22 mouse cellular contexts compared by ENCODE assay signal in the genomic region with DNA sequence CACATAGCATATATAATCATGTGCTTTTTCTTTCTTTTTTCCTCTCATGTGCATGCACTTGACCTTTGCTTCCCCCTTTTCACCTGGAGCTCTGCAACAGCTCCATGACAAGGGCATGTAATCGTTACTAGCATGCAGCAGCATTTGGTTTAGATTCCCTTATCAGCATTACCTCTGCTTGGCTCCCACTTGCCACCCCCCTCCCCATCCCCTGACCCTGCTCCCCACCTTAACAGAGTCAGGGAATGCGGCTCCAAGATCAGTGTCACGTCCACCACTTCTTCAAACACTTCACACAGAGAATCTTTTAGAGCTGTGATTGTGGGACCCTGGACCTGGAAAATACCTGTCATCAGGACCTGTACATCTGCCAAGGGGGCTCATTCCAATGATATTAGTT.
DNase-seq lines count a peak whose midpoint lies in the region; ATAC-seq lines count a peak whose summit lies in the region.
"Had no signal": no experiment of that assay in that cellular context is flagged by ENCODE, and none has a peak within 500 bp of the region (broad histone marks: within the 10 kb centered on the region; RNA-seq: fewer than 3 reads in every experiment).

No protein-coding gene starts in this region.

- peak overlapping the region; percentile 45 for H3K27ac ChIP-seq in heart, embryonic 12.5 days (ENCODE audit: poor library complexity, severe bottlenecking)
- H3K27ac ChIP-seq in heart, embryonic 15.5 days = peak overlapping the region; percentile 7
- H3K27ac ChIP-seq: forebrain, embryonic 10.5 days; forebrain, embryonic 13.5 days; gastrocnemius, adult 2 months; hindbrain, embryonic 12.5 days; hindbrain, embryonic 15.5 days had no signal

- no peaks in the 10 kb centered on the region for H3K36me3 ChIP-seq in heart, embryonic 12.5 days
- no peaks in the 10 kb centered on the region for H3K36me3 ChIP-seq in heart, embryonic 15.5 days
- H3K36me3 ChIP-seq: forebrain, embryonic 10.5 days; hindbrain, embryonic 12.5 days; hindbrain, embryonic 15.5 days had no signal

- H3K9me3 ChIP-seq in heart, embryonic 12.5 days (replicated peaks) = no peaks in the 10 kb centered on the region
- no peaks in the 10 kb centered on the region for H3K9me3 ChIP-seq in heart, embryonic 15.5 days (replicated peaks)
- H3K9me3 ChIP-seq: forebrain, embryonic 10.5 days; forebrain, embryonic 13.5 days; hindbrain, embryonic 12.5 days; hindbrain, embryonic 15.5 days had no signal

- peak; percentile 77 for ATAC-seq in heart, embryonic 12.5 days (ENCODE audit: insufficient number of reproducible peaks, low FRiP score)
- ATAC-seq in heart, embryonic 15.5 days (replicated peaks; ENCODE audit: insufficient number of reproducible peaks, insufficient read depth, low FRiP score, low read depth) = peak; percentile 31; the same call in 1 of the 2 replicates
- no peak for ATAC-seq in frontal cortex, adult (ENCODE audit: low TSS enrichment)
- ATAC-seq: forebrain, embryonic 13.5 days; forebrain, embryonic 16.5 days; intestine, postnatal 0 days; Patski had no signal

- no peaks in the 10 kb centered on the region for H3K27me3 ChIP-seq in heart, embryonic 12.5 days (replicated peaks)
- H3K27me3 ChIP-seq in heart, embryonic 15.5 days = no peaks in the 10 kb centered on the region
- H3K27me3 ChIP-seq: forebrain, embryonic 13.5 days; hindbrain, embryonic 12.5 days; hindbrain, embryonic 15.5 days; Patski had no signal

- no peak overlapping the region for H3K9ac ChIP-seq in heart, embryonic 12.5 days
- H3K9ac ChIP-seq in heart, embryonic 15.5 days = no peak overlapping the region
- H3K9ac ChIP-seq: forebrain, embryonic 13.5 days; hindbrain, embryonic 12.5 days; hindbrain, embryonic 15.5 days had no signal

- no peak overlapping the region for H3K4me3 ChIP-seq in heart, embryonic 12.5 days
- H3K4me3 ChIP-seq in heart, embryonic 15.5 days = no peak overlapping the region
- H3K4me3 ChIP-seq: forebrain, embryonic 10.5 days; forebrain, embryonic 13.5 days; gastrocnemius, adult 2 months; hindbrain, embryonic 12.5 days; hindbrain, embryonic 15.5 days had no signal

- peaks cover 11% of the 10 kb centered on the region for H3K4me1 ChIP-seq in heart, embryonic 12.5 days (replicated peaks)
- peaks cover 5% of the 10 kb centered on the region for H3K4me1 ChIP-seq in heart, embryonic 15.5 days (replicated peaks)
- H3K4me1 ChIP-seq: forebrain, embryonic 10.5 days; forebrain, embryonic 13.5 days; hindbrain, embryonic 12.5 days; hindbrain, embryonic 15.5 days had no signal

- DNase-seq in heart, adult 11 months = no peak
- no peak for DNase-seq in heart, postnatal 4 days
- peak; percentile 31 for DNase-seq in Muller cell, postnatal 12 days (ENCODE audit: inconsistent ontology term)
- DNase-seq: adrenal gland, postnatal 10 days; adrenal gland, postnatal 36 days; cerebellum, adult 18-20 months; cerebellum, adult 9-10 months; cerebellum, postnatal 14 days; gastrocnemius, adult 2 months; gastrocnemius, postnatal 14 days; heart, adult 18-20 months; kidney, adult 2 months had no signal

- no peak overlapping the region for H3K4me2 ChIP-seq in heart, embryonic 12.5 days
- peak overlapping the region; percentile 23; the same call in 1 of the 2 replicates for H3K4me2 ChIP-seq in heart, embryonic 15.5 days
- H3K4me2 ChIP-seq: forebrain, embryonic 13.5 days; hindbrain, embryonic 12.5 days; hindbrain, embryonic 15.5 days had no signal

- 9% methylated on average over 3 of the region's 3 CpGs for WGBS in heart, embryonic 12.5 days
- WGBS in heart, embryonic 15.5 days = 30% methylated on average over 3 of the region's 3 CpGs
